13 mouse cellular contexts compared by ENCODE assay signal in genomic region chr12:27247756-27248544, GRCm38 (mm10).
A peak's percentile ranks its signal among the peaks of the same experiment; 100 is the strongest.
DNase-seq lines count a peak whose midpoint lies in the region; ATAC-seq lines count a peak whose summit lies in the region.
"Had no signal": no experiment of that assay in that cellular context is flagged by ENCODE, and none has a peak within 500 bp of the region (broad histone marks: within the 10 kb centered on the region; RNA-seq: fewer than 3 reads in every experiment).

No protein-coding gene starts in this region.

- WGBS in neural tube, embryonic 12.5 days = 67% methylated on average over 10 of the region's 10 CpGs
- 61% methylated on average over 10 of the region's 10 CpGs for WGBS in hindbrain, embryonic 11.5 days
- 20% methylated on average over 10 of the region's 10 CpGs for WGBS in midbrain, embryonic 14.5 days

- H3K36me3 ChIP-seq in neural tube, embryonic 12.5 days = no peaks in the 10 kb centered on the region
- H3K36me3 ChIP-seq in hindbrain, embryonic 11.5 days (ENCODE audit: control insufficient read depth, insufficient read depth, low read length) = no peaks in the 10 kb centered on the region
- H3K36me3 ChIP-seq in midbrain, embryonic 14.5 days (ENCODE audit: control insufficient read depth, insufficient read depth, low read length) = no peaks in the 10 kb centered on the region
- H3K36me3 ChIP-seq: heart, embryonic 15.5 days; liver, embryonic 13.5 days had no signal

- H3K9ac ChIP-seq in neural tube, embryonic 12.5 days = no peak overlapping the region
- no peak overlapping the region for H3K9ac ChIP-seq in hindbrain, embryonic 11.5 days (ENCODE audit: low read depth, low read length)
- peak overlapping the region; percentile 6; the same call in 1 of the 2 replicates for H3K9ac ChIP-seq in midbrain, embryonic 14.5 days (replicated peaks; ENCODE audit: low read length)
- H3K9ac ChIP-seq: heart, embryonic 15.5 days; liver, embryonic 13.5 days had no signal

- H3K4me2 ChIP-seq in neural tube, embryonic 12.5 days (replicated peaks) = no peak overlapping the region
- H3K4me2 ChIP-seq in hindbrain, embryonic 11.5 days (replicated peaks; ENCODE audit: low read depth, low read length) = no peak overlapping the region
- H3K4me2 ChIP-seq in midbrain, embryonic 14.5 days (ENCODE audit: low read length) = peak overlapping the region; percentile 30
- H3K4me2 ChIP-seq: heart, embryonic 15.5 days; liver, embryonic 13.5 days had no signal

- no peak overlapping the region for H3K27ac ChIP-seq in neural tube, embryonic 12.5 days
- H3K27ac ChIP-seq in hindbrain, embryonic 11.5 days (ENCODE audit: low read depth, low read length) = peak overlapping the region; percentile 11; the same call in 1 of the 2 replicates
- peak overlapping the region; percentile 91 for H3K27ac ChIP-seq in midbrain, embryonic 14.5 days (replicated peaks; ENCODE audit: low read depth, low read length)
- H3K27ac ChIP-seq: heart, embryonic 15.5 days; liver, embryonic 13.5 days had no signal

- peaks cover 10% of the 10 kb centered on the region for H3K4me1 ChIP-seq in neural tube, embryonic 12.5 days
- H3K4me1 ChIP-seq in hindbrain, embryonic 11.5 days (replicated peaks; ENCODE audit: control insufficient read depth, insufficient read depth, low read length) = peaks cover 5% of the 10 kb centered on the region; the same call in 1 of the 2 replicates
- peaks cover 23% of the 10 kb centered on the region for H3K4me1 ChIP-seq in midbrain, embryonic 14.5 days (ENCODE audit: control insufficient read depth, insufficient read depth, low read length)
- H3K4me1 ChIP-seq: liver, embryonic 13.5 days had no signal

- ATAC-seq in neural tube, embryonic 12.5 days (ENCODE audit: low FRiP score, low read depth) = peak; percentile 37; the same call in 1 of the 2 replicates
- ATAC-seq in hindbrain, embryonic 11.5 days (ENCODE audit: low FRiP score) = no peak
- ATAC-seq in midbrain, embryonic 14.5 days (ENCODE audit: low FRiP score, low TSS enrichment) = peak; percentile 46; the same call in 1 of the 2 replicates
- ATAC-seq in granulocyte monocyte progenitor cell, adult 5-6 weeks (replicated peaks; ENCODE audit: poor library complexity, severe bottlenecking) = no peak
- no peak for ATAC-seq in monocyte, adult 5-6 weeks (replicated peaks; ENCODE audit: insufficient number of reproducible peaks, low FRiP score, low TSS enrichment, poor library complexity, severe bottlenecking)
- ATAC-seq: CD4-positive, CD25-positive, alpha-beta regulatory T cell, adult 4 months had no signal

- no peaks in the 10 kb centered on the region for H3K9me3 ChIP-seq in neural tube, embryonic 12.5 days
- no peaks in the 10 kb centered on the region for H3K9me3 ChIP-seq in hindbrain, embryonic 11.5 days (ENCODE audit: control insufficient read depth, low read length)
- no peaks in the 10 kb centered on the region for H3K9me3 ChIP-seq in midbrain, embryonic 14.5 days (ENCODE audit: control insufficient read depth, low read length)
- H3K9me3 ChIP-seq: heart, embryonic 15.5 days; liver, embryonic 13.5 days had no signal

- no peak overlapping the region for H3K4me3 ChIP-seq in neural tube, embryonic 12.5 days
- no peak overlapping the region for H3K4me3 ChIP-seq in hindbrain, embryonic 11.5 days (ENCODE audit: low read depth, low read length)
- H3K4me3 ChIP-seq in midbrain, embryonic 14.5 days (replicated peaks; ENCODE audit: low read depth, low read length) = no peak overlapping the region
- H3K4me3 ChIP-seq: heart, embryonic 15.5 days; liver, embryonic 13.5 days had no signal

- no peak for DNase-seq in neural tube, embryonic 10.5 days (ENCODE audit: extremely low spot score, low spot score)
- DNase-seq in hindbrain, embryonic 11.5 days (ENCODE audit: low spot score) = peak; percentile 19
- DNase-seq in midbrain, embryonic 14.5 days = peak; percentile 57
- no peak for DNase-seq in testis, postnatal 14 days (ENCODE audit: low spot score)
- DNase-seq in spleen, postnatal 4 days (ENCODE audit: low spot score in 2 of 2) = no peak
- DNase-seq: adrenal gland, postnatal 25 days; kidney, adult 2 months; liver, embryonic 13.5 days had no signal

- no peaks in the 10 kb centered on the region for H3K27me3 ChIP-seq in neural tube, embryonic 12.5 days (replicated peaks)
- no peaks in the 10 kb centered on the region for H3K27me3 ChIP-seq in hindbrain, embryonic 11.5 days (ENCODE audit: control insufficient read depth, insufficient read depth, low read length)
- H3K27me3 ChIP-seq in midbrain, embryonic 14.5 days (ENCODE audit: control insufficient read depth, insufficient read depth, low read length) = no peaks in the 10 kb centered on the region
- H3K27me3 ChIP-seq: heart, embryonic 15.5 days; liver, embryonic 13.5 days had no signal

Comparison
In these comparisons a context has a peak if more than half of its experiments do, and no peak if none do; other contexts are left out.
1. ATAC-seq: peak in neural tube, embryonic 12.5 days (single experiment) and midbrain, embryonic 14.5 days (single experiment); none in hindbrain, embryonic 11.5 days (single experiment), granulocyte monocyte progenitor cell, adult 5-6 weeks (single experiment) and monocyte, adult 5-6 weeks (single experiment).
2. DNase-seq: peak in hindbrain, embryonic 11.5 days (single experiment) and midbrain, embryonic 14.5 days (single experiment); none in neural tube, embryonic 10.5 days (single experiment), testis, postnatal 14 days (single experiment) and spleen, postnatal 4 days (0 of 2).